Mouse (Mus musculus): ENCODE data around the gene Klc3. TPM values are rescaled to one million over a fixed set of nuclear protein-coding genes. Genes with fewer than 3 reads are reported as not detected.

The Klc3 gene
- total and polyA plus RNA-seq, 3 experiments, result 0.42 to 3.6 TPM; not detected in 1

- H3K9ac ChIP-seq (ENCODE audit: control insufficient read depth, low read depth, low read length, poor library complexity, severe bottlenecking), result no peak overlapping the region
- H3K36me3 ChIP-seq (ENCODE audit: control insufficient read depth in 1 of 2, insufficient read depth in 2 of 2, low read length in 2 of 2), result peaks cover 0 to 7% of the 10 kb centered on the region in 2 experiments; a peak in 2 of 4 replicates
- H3K27me3 ChIP-seq (ENCODE audit: control insufficient read depth in 1 of 2, insufficient read depth in 2 of 2, low read length in 2 of 2), result no peaks in the 10 kb centered on the region
- no peaks in the 10 kb centered on the region for H3K4me1 ChIP-seq (ENCODE audit: control insufficient read depth in 1 of 2, insufficient read depth in 2 of 2, low read length in 2 of 2)
- no peak for DNase-seq (ENCODE audit: low read depth, low spot score)
- no peaks in the 10 kb centered on the region for H3K9me3 ChIP-seq (replicated peaks; ENCODE audit: insufficient read depth, low read length)
- no peaks in the 10 kb centered on the region for H3K79me2 ChIP-seq (ENCODE audit: control insufficient read depth, insufficient read depth, low read length, poor library complexity)
- H3K4me3 ChIP-seq (ENCODE audit: control insufficient read depth in 1 of 2, insufficient read depth in 1 of 2, low read depth in 2 of 2, low read length in 2 of 2), result no peak overlapping the region
- no peak for TF ChIP-seq KAT2A (conservative IDR thresholded peaks at IDR 0.05; ENCODE audit: low read depth, low read length)
- TF ChIP-seq ETS1 (IDR thresholded peaks at IDR 0.05; ENCODE audit: low read depth, low read length), result no peak
- TF ChIP-seq TCF12 (IDR thresholded peaks at IDR 0.05; ENCODE audit: low read depth, low read length), result no peak
- TF ChIP-seq ZNF384 (IDR thresholded peaks at IDR 0.05; ENCODE audit: low read depth, low read length), result no peak
- no peak for TF ChIP-seq USF1 (IDR thresholded peaks at IDR 0.05; ENCODE audit: low read depth, low read length)
- TF ChIP-seq SIN3A (IDR thresholded peaks at IDR 0.05; ENCODE audit: low read length), result no peak
- TF ChIP-seq EP300 (IDR thresholded peaks at IDR 0.05; ENCODE audit: low read depth in 1 of 2, low read length in 2 of 2), result no peak
- TF ChIP-seq CTCF (IDR thresholded peaks at IDR 0.05 in 2 of 3, conservative IDR thresholded peaks at IDR 0.05 in 1 of 3; ENCODE audit: control insufficient read depth in 1 of 3, insufficient read depth in 1 of 3, low read depth in 2 of 3, low read length in 3 of 3, poor library complexity in 1 of 3, severe bottlenecking in 1 of 3), result no peak
- no peak for TF ChIP-seq POLR2AphosphoS2 (IDR thresholded peaks at IDR 0.05; ENCODE audit: low read length)
- TF ChIP-seq RAD21 (IDR thresholded peaks at IDR 0.05; ENCODE audit: low read depth, low read length), result no peak
- TF ChIP-seq USF2 (IDR thresholded peaks at IDR 0.05; ENCODE audit: borderline replicate concordance in 1 of 2, insufficient read depth in 1 of 2, low read depth in 1 of 2, low read length in 2 of 2), result no peak
- TF ChIP-seq CHD1 (IDR thresholded peaks at IDR 0.05; ENCODE audit: low read depth, low read length), result no peak
- TF ChIP-seq MAFK (IDR thresholded peaks at IDR 0.05; ENCODE audit: borderline replicate concordance, low read depth, low read length), result no peak
- TF ChIP-seq ZMIZ1 (IDR thresholded peaks at IDR 0.05; ENCODE audit: low read depth, low read length), result no peak
- TF ChIP-seq MEF2A (IDR thresholded peaks at IDR 0.05; ENCODE audit: extremely low read depth, insufficient replicate concordance, low read depth, low read length, poor library complexity, severe bottlenecking), result no peak
- TF ChIP-seq BHLHE40 (IDR thresholded peaks at IDR 0.05; ENCODE audit: borderline replicate concordance, low read depth, low read length), result no peak
- TF ChIP-seq NELFE (IDR thresholded peaks at IDR 0.05; ENCODE audit: low read depth, low read length), result no peak
- TF ChIP-seq E2F4 (IDR thresholded peaks at IDR 0.05; ENCODE audit: borderline replicate concordance, low read depth, low read length), result no peak
- TF ChIP-seq MAZ (IDR thresholded peaks at IDR 0.05; ENCODE audit: low read depth, low read length), result no peak
- no peak overlapping the region for H3K27ac ChIP-seq (ENCODE audit: control insufficient read depth, low read depth, low read length)
Measured at GRCm38 (mm10) chr7:19430402-19430801, 26.5 kb upstream of the Klc3 start.

GRCm38 (mm10) chr7:19429726-19430125, 25.8 kb upstream of the Klc3 start:
- no peaks in the 10 kb centered on the region for H3K9me3 ChIP-seq (replicated peaks; ENCODE audit: insufficient read depth, low read length)
- H3K27ac ChIP-seq (ENCODE audit: control insufficient read depth, low read depth, low read length), result no peak overlapping the region
- no peak overlapping the region for H3K9ac ChIP-seq (ENCODE audit: control insufficient read depth, low read depth, low read length, poor library complexity, severe bottlenecking)
- H3K4me3 ChIP-seq (ENCODE audit: control insufficient read depth in 1 of 2, insufficient read depth in 1 of 2, low read depth in 2 of 2, low read length in 2 of 2), result no peak overlapping the region
- no peak for TF ChIP-seq POLR2AphosphoS2 (IDR thresholded peaks at IDR 0.05; ENCODE audit: low read length)
- no peak for TF ChIP-seq USF1 (IDR thresholded peaks at IDR 0.05; ENCODE audit: low read depth, low read length)
- TF ChIP-seq HCFC1 (IDR thresholded peaks at IDR 0.05; ENCODE audit: low read depth, low read length), result peak; percentile 78
- no peak for TF ChIP-seq MYB (IDR thresholded peaks at IDR 0.05; ENCODE audit: low read depth, low read length)
- TF ChIP-seq NRF1 (IDR thresholded peaks at IDR 0.05; ENCODE audit: insufficient read depth, low read depth, low read length, poor library complexity, severe bottlenecking), result no peak
- TF ChIP-seq MAX (IDR thresholded peaks at IDR 0.05; ENCODE audit: low read length), result no peak
- no peak for TF ChIP-seq ETS1 (IDR thresholded peaks at IDR 0.05; ENCODE audit: low read depth, low read length)
- no peak for DNase-seq (ENCODE audit: low read depth, low spot score)
- H3K27me3 ChIP-seq (ENCODE audit: control insufficient read depth in 1 of 2, insufficient read depth in 2 of 2, low read length in 2 of 2), result no peaks in the 10 kb centered on the region
- no peaks in the 10 kb centered on the region for H3K4me1 ChIP-seq (ENCODE audit: control insufficient read depth in 1 of 2, insufficient read depth in 2 of 2, low read length in 2 of 2)
- no peaks in the 10 kb centered on the region for H3K79me2 ChIP-seq (ENCODE audit: control insufficient read depth, insufficient read depth, low read length, poor library complexity)
- H3K36me3 ChIP-seq (ENCODE audit: control insufficient read depth in 1 of 2, insufficient read depth in 2 of 2, low read length in 2 of 2), result peaks cover 0 to 7% of the 10 kb centered on the region in 2 experiments; a peak in 2 of 4 replicates

Data from MEL (cell line).